Mouse (Mus musculus) thymus, postnatal 10 days (tissue): Measurements from ENCODE around the gene Osbp.
A peak's percentile ranks its signal among the peaks of the same experiment; 100 is the strongest.

Source experiments
- DNase-seq, 2 experiments: peaks; one replicate each; pipeline ENCODE4 v3.0.0; 2021; ENCODE audit warnings: low spot score in 2 of 2

Gene Osbp

DNA sequence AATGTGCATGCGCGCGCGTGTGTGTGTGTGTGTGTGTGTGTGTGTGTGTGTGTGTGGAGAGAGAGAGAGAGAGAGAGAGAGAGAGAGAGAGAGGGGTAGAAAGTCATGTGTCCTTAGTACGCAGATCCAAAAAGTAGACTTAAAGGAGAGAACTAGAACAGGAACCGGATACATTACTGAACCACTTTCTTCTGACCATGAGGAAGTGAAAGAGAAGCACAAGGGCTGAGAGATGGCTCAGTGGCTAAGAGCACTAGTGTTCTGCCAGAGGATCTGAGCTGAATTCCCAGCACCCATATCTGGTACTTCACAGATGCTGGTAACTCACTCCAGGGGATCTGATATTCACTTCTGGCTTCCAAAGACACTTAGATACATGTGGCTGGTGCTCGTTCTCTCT is 23.6 kb downstream of the Osbp start:
- no peak for DNase-seq

DNA sequence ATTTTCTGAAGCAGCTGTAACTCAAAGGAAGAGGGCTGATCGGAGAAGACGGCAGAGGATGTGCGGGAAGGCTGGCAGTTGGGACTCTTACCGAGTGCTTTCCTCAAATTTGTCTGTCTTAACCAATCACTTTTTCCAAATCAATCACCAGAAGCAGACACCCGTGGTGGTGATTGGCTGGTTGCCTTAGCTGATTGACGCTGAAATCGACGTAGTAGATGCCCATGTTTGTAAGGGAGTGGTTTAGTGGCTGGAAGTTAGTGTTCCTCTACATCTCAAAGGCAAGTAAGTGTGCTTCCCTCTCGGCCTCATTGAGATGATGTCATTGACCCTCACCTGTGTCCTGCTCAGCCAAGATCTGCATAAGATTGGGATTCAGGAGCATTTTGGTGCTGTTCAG is 26.3 kb downstream of the Osbp start:
- no peak for DNase-seq

DNA sequence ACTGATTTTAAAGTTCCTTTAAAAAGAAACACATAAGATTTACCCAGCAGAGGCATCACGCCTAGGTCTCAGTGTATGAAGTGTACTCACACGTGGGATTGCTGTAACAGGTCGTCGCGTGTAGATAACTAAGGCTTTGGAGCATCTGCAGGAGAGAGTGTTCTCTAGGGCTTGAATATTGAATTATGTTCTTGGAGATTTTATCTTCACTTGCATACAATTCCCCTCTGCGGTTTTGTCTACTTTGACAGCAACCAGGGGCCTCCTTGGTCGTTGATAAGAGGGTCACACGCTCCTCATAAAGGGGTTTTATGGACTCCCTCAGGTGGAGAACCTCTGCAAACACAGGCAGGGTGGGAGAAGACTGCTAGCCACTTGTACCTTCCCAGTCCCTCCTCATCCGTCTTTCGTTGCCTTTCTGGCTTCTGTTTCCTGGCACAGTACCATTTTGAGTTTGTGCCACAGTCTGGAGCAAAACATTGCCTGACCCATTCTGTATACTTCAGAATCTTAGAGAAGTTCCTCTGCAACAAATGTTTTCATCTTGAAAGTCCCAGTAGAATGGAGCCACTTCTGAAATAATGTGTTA is 26.8 kb downstream of the Osbp start:
- DNase-seq, result no peak

DNA sequence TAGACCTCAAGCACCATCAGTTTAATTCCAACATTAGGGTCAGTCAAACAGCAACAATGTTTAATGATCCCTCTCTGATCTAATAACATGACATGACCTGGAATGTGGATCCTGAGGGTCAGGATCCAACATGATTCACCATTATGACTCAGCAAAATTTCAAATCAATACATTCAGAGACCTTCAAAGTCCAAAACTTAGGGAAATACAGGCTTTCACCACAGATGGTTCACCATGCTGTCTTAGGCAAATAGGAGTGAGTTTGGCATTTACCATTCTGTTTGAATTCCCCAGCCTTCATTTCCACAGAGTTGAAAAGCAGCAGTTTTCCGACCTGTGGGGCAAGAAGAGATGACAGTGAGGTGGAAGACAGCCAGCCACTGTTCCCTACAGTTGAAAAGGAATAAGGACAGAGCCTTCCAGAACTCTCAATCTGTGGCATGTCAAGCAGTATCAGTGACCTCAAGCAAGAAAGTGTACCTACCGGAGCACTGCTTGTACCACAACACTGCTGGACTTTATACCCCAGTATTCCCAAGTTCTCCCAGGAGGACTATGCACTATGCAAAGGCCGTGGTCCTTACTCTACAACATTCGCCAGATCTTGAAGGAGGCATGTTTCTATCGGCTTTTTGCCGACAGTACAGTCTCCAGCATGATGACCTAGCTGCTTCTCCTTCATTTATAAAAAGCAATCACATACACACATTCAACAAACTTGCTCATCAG is 29.1 kb downstream of the Osbp start:
- DNase-seq, result no peak

DNA sequence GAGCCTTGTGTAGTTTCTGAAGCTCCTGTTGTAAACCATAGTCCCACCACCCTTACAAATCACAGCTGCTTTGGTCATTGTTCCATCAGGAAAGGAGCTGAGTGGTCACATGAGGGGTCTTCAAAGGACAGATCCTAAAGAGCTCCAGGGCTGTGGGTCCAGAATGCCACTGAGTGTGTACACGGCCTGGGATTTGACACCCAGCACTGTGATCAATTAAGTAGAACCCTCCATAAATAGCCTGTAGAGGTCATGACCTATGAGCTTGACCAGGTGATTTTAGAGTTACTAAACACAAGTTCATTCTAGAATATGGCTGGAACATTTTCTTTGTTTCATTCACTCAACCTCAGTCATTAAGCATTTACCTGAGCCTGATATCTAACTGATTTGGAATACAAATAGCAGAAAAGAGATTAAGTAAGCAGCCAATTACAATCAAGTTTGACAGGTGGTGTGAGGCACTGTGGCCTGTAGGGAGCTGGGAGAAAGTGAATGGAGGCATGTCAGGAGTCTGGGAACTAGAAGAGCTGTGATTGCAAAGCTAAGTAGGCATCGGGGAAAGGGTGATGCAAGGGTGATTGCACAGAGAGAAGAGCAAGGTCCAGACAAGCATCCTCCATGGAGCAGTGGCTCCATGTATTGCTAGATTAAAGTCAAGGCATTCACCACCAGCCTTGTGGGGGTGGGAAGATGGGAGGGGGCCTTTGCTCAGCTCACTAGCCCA is 30.1 kb downstream of the Osbp start:
- no peak for DNase-seq

DNA sequence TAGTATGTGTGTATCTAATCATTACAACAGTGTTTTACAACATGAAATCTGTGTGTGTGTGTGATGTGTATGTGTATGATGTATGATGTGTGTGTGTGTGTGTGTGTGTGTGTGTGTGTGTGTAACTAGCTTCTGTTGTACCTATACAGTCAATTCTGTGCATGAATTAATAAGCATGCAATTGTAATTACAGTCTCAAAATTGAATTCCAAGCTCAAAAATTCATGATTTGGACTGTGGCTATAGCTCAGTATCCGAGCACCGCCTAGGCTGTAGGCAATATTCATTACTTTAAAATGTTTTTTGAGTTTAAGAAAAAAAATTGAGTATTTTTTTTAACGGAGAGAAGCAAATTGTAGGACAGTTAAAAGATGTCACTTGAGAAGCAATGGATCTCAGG is 35.9 kb downstream of the Osbp start:
- DNase-seq, result no peak

DNA sequence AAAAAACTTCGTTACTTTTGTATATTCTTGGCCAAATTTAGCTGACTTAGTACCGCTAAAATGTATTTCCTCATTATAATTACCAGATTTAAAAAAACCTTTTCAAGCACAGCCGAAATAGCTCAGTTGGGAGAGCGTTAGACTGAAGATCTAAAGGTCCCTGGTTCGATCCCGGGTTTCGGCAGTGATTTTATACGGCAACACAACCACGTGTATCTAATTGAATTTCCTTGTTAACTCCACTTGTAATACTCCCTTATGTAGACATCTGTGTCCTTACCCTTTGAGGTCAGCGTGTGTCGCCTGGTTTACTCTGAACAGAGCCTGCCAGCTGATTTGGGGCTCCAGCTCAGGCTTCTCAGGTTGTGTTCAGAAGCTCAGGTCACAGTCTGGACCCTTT is 36.4 kb downstream of the Osbp start:
- peak; percentile 50 to 70 for DNase-seq

DNA sequence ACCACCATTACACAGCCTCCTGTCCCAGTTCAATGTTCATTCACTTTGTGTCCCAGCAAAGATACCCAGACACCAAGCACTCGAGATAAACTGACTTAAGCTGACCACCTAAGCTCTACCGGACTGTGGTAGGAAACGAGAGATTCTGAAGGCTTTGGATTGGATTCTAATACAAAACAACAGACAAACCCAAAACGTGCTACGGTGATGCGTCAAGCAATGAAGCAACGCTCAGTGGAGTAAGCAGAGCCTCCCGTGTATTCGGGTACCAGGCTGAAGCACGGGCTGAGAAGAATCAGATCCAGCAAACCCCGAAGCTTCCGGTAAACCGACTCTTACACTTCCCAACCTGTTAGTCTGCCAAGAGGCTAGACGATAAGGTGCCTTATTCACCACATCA is 37.0 kb downstream of the Osbp start:
- no peak for DNase-seq

DNA sequence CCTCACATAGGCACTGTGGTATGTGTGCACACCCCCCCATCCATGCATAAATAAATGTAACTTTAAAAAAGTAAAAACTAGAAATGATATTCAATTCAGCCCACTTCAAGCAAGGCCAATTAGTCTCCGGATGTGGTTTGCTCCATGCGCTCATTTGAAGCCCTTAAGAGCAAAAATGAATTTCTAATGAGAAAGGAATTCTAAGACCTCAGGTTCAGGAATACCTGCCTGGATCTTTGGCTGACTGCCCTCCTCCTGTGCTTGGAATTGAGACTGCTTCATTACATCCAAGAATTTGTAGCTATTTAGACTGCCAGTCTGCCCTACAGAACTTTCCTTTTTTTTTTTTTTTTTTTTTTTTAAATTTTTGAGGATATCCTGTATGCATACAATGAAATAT is 37.8 kb downstream of the Osbp start:
- no peak for DNase-seq

DNA sequence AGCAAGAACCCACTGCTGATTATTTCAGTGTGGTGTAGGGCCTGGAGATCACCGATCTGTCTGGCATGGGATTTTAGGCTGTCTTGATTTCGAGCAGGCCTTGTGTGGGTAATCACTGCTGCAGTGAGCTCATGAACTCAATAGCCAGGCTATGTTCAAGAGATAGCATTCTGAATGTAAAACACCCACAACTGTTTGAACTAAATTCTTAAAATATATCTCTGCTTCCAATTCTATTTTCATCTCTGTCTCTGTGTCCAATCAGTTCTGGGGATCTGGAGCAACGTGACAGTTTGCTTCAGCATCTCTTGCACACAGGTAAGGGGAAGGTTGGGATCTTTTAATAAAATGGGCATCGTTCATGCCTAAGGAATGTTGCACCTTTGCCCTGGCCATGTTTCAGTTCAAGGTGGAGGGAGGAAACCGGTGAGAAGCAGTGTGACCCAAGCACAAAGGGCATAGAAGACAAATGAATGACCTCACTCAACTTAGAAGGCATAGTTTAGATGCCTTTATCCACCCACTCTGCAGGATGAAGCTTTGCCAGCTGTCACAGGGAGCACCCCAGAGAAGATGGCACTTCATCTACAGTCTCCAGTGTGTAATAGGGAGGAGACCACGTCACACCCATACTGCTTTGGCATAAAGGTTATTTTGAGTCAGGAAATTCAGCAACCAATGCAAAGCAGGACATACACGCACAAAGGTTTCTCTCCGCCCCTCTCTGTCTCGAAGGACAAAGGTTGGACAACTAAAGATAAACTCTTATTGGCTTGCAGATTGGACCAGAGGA is 38.7 kb downstream of the Osbp start:
- no peak for DNase-seq

DNA sequence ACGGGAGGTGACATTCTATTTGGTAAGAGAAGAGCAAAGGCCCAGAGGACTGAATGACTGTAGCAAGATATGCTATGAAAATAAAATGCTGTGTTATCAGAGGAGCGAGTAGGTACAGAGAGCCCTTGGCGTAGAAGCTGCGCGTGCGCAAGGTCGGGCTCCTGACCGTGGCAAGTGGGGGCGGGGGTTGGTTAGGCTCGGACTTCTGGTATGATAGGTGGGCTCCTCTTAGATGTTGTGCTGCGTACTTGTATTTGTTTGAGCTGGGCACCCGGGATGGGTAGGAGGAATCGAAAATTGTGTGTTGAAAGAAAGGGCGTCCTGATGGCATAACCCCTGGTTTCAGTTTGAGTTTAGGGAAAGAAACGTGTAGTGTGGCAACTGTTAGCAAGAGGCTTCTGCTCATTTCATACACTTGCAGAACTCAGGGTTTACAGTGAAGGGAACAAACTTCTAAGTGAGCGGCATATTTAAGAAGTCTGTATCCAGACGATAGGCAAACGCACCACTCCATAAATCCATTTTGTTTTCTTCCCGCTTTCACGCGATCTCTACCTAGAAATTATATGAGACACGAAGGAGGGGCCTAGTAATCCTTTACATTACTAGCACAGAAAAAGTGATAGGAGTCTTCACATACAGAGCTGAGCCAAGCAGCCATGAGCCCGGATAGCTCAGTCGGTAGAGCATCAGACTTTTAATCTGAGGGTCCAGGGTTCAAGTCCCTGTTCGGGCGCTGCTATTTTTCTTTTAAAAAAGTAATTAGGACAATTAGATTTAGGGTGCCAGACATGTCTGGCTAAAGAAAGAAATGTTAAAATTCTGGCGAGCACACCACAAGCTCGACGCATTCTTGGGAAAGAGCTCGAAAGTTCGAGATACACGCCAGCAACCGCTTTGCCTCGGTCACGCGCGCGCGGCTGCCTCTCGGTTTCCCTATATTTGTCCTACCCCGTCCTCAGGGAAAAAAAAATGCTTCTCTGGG is 39.9 kb downstream of the Osbp start:
- DNase-seq, result peak; percentile 80 to 92

DNA sequence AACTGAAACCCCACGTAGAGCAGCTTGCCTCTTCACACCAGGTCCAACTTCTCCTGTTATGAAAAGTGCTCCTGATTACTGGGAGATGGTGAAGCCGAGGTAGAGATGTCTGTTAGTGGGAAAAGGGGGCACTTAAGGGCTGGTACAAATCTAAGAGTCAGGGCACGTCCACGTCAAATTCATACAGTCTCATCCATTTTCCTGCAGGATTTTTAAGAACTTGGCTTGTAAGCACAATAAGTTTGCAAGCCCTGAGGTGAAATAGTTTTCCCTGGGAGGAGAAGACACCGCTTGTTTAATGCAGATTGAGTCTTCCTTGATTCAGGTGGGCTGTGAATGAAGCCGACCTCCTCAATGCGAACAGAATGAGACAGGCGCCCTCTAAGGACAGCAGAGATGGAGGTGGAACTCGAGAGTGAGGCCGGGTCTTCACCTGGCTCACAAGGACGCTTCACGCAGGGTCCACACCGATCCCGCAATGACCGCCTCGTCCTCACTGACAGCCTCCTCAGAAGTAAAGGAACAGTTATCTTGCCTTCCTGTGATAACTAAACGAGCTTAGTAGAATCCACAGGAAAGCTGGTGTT is 40.7 kb downstream of the Osbp start:
- DNase-seq, result peak; percentile 35 to 45

DNA sequence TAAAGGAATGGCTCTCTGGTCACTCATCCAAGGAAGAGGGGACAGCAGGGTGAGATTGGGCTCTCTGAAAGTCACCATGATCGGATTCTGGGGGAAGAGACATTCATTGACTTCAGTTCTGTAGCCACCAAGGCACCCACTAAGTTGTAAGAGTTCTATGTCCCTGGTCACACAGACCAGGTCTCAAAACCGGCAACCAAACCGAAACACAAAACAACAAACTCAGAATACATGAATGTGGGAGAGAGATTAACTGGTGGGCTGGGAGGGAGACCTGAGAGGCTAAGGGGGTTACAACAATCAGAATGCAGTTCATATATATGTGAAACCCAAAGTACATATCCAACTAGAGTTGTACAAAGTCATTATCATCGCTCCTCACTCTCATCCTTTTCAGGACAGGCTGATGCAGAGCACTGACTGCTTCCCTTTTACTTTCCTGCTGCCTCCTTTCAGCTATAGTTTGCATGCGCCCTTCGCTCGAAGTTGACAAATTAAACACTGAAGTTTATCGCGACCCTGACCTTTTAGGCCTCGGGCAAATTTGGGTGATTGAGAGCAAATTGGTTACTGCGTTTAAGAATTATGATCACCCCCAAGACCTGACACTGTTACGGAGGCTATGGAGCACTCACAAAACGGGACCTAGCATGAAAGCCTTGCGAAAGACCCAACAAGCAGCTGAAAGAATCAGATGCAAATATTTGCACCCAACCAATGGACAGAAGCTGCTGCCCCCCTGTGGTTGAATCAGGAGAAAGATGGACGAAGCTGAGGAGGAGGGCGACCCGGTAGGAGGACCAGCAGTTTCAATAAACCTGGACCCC is 41.6 kb downstream of the Osbp start:
- peak in 1 of 2 experiments; percentile 16 for DNase-seq

DNA sequence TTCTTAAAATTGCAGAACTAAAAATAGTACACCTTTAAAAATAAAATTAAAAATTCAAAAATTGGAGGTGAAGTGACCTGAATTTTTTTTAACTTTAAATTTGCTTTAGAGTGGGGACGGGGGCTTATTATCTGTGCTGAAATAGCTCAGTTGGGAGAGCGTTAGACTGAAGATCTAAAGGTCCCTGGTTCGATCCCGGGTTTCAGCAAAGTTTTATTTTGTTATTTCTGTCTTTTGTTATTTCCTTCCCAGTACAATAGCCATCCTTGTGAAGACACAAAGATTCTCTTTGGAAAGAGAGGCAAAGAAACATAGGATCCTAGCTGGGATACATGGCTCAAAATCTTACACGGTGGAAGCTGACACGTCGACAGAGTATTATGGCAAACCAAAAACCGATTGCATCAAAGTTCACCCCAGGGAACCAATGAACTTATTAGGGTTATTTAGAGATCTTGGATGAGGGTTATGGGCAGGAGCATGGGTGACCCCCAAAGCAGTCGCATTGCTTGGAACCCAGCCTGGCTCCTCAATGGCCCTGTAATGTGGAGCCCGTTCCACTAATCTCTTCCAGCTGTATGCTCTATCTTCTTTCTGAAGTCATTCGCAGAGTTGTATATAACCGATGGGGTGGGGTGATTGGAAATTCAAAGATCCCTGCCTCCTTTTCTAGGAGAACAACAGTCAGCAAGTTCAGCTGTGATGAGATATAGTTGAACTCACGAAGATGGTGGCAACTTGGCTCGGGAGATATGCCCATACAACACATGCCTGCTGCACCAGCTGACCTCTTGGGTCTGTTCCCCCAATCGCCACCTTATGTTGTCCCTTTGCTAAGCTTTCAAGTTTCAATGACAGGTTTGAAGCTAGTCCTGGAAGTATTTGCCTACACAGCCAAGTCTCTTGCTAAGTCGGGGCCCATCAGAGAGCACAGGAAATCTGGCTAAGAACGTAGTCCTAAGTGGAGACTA is 43.0 kb downstream of the Osbp start:
- DNase-seq, result no peak

DNA sequence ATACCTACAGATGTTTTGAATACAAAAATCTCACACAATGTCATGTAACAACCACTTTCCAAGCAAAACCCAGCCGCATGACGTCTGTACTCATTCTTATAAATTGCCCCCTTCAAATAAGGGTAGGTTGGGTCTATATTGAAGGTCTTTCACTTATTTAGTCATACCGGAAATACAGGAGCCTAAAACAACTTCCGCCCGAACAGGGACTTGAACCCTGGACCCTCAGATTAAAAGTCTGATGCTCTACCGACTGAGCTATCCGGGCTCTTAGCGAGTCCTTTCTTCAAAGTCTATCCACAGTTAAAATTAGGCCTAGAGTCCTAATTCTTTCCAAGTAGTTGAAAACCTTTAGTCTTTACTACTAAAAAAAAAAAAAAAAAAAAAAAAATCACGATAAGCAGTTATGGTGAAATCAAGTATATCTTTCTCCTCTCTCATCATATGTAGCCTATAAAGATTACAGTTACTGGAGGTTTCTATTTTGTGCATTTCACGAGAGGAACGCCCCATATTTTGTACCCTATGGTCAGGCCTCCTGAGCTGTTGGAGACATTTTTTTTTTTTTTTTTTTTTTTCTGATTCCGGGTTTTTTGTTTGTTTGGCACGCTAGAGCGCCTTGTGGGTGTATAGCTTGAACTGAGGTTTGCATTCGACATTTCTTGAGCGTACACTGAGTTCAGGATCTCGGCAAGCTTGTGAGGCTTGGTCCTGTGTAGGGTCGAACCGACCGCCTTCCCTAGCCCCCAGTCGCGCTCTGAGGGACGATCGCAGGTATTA is 44.0 kb downstream of the Osbp start:
- peak; percentile 64 to 73 for DNase-seq

DNA sequence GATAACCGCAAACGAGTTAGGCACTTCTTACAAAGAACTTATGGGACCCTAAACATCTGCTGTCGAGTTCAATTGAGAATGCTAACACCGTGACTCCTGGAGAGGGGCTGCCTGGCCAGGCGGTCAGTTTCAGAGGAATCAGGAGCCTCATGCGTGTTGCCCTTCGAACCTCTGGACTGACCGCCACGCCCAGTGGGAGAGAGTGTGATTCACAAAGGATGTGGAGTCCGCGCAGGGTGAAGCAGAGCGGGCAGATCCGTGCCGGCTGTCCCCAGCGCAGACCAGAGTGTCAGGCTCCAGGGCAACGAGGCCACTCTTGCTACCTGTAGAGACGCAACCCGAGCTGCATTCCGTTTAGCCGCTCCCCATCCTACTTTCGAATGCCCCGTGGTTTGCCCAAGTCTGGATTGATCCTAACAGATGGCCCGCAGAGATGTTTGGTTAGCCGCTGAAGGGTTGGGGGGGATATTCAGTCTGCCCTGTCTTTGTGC is 44.6 kb downstream of the Osbp start:
- DNase-seq, result peak; percentile 36 to 46

DNA sequence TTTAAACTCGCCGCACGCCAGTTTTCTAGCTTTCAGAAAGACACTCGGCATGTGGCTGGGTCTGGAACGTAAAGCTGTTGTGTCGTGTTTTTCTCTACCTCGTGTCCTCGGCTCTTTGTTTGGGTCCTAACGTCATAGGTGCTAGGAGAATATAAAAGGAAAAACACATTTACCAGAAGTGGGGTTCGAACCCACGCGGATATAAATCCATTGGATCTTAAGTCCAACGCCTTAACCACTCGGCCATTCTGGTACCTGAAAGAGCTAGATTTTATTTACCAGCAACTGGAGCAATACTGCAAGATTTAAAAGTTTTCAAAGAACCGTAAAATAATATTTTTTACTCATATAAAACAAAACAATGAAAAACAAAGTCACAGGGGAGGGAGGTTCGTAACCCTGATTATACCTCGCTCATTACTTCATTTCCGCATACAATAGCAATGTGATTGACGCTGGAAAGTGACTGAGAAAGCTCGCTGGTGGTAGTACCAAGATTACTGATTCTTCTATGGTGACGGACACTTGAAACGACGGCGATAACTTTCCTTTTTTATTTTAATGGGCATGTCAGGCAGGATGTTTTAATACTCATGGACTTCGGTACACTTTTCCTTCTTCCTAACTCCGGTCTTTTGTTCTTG is 45.3 kb downstream of the Osbp start:
- peak; percentile 66 to 73 for DNase-seq
